Mouse (Mus musculus): ENCODE data around the gene Rfng.

The Rfng gene

DNA sequence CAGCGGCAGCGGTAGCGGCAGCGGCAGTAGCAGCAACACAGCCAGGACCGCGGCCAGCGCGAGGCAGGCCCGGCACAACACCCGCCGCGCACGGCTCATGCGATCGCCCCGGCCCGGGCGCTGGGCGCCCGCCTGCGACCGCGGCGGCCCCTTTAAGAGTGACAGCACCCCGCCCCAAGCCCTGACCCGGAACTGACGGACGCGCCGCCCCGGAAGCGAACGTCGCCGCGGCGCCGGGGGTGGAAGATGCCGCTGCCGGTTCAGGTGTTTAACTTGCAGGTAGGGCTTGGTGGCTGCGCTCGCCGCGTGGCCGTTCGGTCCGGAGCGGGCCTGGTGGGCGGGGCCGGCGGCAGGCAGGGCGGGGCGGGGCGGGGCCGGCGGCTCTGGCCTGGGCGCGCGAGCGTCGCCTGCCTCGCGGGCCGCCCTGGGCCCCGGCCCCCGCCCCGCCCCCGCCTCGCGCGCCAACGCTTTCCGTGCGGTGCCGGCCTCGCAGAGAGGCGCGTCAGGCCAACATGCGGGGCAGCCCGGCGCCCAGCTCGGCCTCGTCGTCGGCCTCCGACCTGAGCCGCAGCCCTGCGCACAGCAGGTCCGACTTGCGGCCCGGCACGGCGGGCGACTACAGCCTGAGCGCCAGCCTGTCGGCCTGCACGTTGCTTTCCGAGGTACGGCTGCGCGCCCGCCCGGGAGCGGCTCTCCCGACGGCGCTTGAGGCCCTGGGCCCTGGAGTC lies at the start of gene Rfng, which contains the start of gene Gps1:
Gene Rfng, minus strand, starts transcription at position 144 of the 728 bp plus-strand sequence.
Gene Gps1, plus strand, starts transcription at position 209 of the 728 bp plus-strand sequence.
- under 1% methylated on average over 104 of the region's 107 CpGs for WGBS

DNA sequence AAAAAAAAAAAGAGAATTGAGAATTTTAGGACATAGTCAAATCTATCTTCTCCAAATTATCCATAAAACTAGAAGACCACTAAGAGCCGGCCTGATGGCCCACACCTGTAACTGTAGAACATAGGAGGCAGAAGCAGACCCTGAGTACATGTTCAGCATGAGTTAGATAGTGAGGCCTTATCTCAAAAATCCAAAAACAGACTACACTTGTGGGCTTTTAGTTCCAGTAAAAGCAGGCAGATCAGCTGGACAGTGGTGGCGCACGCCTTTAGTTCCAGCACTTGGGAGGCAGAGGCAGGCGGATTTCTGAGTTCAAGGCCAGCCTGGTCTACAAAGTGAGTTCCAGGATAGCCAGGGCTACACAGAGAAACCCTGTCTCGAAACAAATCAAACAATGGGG lies 49.0 kb upstream of the Rfng start:
- WGBS: 96% methylated on average over 5 of the region's 5 CpGs

DNA sequence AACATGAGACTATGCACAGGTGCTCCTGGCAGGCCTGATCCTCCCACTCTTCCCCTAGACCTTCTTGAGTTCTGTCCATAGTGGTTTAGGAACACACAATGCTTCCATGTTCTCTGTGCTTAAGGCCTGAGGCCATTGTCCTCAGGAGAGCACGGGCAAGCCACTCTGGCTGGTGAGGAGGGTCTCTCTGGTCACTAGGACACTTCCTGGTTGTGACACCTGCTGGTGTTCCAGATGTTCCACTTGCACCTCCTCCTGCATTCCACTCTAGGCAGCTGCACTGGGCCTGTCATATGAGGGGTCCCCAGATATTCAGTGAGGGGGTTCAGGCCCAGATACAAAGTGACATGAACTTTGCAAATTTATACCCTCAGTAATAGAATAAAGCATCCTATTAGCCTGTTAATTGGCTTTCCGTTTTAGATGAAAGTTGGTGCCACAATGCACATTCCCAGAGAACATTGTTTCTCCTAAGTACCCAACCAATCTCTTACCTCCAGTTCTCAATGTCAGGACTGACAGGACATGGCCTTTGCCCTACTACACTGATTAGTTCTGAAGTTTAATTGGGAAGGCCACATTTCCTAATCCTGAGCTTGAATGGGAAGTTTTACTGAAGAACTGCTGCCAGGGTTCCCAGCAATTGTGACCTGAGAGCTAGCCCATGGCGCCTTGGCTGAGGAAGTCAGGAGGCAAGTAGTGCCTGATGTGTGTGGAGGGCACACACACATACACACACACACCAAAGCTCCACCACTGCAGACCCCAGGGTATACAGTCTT lies 47.8 kb upstream of the Rfng start:
- WGBS: 83% methylated on average over 3 of the region's 3 CpGs

DNA sequence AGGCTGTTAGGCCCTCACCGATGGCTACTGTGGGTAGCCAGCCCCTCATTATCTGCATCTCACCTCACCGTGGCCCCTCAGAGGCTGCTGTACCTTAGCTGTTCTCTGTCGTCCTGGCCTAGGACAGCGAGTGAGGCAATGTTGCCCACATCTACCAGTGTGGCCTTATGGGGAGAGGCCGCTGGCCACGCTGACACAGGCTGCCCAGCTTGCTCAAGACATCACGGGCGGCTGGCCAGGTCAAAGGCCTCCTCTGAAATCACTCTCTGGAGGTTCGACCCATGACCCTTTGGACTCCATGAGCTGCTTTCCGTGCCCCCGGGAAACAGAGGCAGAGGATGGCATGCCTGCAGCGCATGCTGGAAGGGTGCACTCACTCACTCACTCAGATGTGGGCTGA lies 46.7 kb upstream of the Rfng start:
- WGBS: 91% methylated on average over 12 of the region's 12 CpGs

- WGBS: 90% methylated on average over 10 of the region's 10 CpGs
Observed at GRCm38 (mm10) chr11:120829757-120830532, 45.9 kb upstream of the Rfng start.

DNA sequence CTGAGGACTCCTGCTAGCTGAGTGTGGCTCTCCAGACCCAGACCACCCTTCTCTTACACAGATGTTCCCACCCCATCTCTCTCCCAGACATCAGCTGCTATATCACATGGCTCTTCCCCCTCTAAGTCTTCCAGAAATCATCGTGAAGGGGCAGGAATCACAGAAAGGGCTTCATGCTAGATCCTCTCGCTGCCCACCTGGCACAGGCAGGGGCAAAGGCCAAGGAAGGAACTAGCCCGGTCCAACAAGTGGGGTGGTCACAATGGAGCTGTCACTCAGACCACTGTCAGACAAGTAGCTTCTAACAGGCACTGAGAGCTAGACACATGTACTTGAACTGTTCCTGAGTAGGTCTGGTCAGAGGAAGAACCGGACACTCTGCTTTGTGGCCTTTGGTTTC lies 44.4 kb upstream of the Rfng start:
- 78% methylated on average over 4 of the region's 4 CpGs for WGBS

GRCm38 (mm10) chr11:120826016-120826953 lies 42.3 kb upstream of the Rfng start:
- 88% methylated on average over 8 of the region's 8 CpGs for WGBS

DNA sequence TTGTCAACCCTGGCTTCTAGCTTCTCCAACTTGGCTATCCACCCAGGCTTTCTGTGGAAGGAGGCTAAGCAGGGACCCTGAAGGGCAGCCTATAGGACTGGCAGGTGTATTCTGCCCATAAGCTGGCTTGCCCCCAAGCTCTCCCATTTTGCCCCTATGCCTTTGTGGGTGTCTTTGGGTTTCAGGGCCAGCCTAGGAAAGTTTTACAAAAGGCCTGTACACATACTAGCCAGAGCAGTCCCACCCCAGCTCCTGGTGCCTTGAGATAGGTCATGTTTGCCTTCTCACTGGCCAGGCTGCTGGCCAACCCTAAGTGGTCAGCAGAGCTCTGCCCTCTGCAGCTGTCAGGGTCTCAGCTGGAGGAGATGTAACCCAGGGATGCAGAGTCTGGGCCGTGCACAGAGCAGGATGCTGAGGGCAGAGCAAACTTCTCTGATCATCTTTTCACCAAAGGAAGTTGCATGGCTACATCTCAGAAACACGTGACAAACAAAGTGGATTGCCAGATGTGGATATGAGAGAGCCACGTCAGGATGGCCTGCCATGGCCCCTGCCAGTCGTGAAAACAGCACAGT lies 41.4 kb upstream of the Rfng start:
- 39% methylated on average over 4 of the region's 4 CpGs for WGBS

GRCm38 (mm10) chr11:120824787-120825288 lies 40.8 kb upstream of the Rfng start:
- WGBS: 2% methylated on average over 21 of the region's 21 CpGs

DNA sequence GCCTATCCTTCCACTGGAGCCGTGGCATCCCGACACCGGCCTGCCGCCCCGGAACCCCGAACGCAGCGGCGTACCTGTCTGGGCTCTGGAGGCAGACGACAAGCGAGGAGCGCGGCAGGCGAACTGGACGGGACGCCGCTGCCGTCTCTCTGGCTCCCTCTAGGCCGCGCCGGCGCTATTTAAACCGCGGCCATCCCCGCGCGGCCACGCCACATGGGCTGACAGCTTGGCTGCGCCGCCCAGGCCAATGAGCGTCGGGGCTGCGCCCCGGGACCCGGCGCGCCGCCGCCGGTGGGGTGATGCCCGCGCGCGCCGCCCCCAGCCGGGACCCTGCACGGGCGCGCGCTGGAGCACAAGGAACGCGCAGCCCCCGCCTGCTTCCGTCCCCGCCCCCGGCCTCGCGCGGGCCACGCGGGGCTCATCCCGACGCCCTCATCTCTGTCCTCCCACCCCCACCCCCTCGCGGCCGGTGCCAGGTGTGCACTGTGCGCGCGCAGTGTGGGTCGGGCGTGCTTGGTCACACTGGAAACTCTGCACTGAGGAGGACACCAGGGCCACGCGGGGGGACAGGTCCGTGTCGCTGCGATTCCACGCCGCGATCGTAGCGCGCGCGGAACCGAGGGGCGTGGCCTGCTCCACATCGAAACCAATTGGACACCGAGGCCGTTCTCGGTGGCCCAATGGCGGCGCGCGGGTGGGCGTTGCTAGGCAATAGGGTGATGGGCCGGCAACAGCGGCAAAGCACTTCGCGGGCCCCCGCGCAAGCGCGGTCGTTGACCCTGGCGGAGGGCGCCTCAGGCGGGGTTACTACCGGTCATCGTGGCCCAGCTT lies 40.2 kb upstream of the Rfng start, which contains the start of gene Fasn:
Gene Fasn, minus strand, starts transcription at position 592 of the 831 bp plus-strand sequence.
- under 1% methylated on average over 109 of the region's 109 CpGs for WGBS

DNA sequence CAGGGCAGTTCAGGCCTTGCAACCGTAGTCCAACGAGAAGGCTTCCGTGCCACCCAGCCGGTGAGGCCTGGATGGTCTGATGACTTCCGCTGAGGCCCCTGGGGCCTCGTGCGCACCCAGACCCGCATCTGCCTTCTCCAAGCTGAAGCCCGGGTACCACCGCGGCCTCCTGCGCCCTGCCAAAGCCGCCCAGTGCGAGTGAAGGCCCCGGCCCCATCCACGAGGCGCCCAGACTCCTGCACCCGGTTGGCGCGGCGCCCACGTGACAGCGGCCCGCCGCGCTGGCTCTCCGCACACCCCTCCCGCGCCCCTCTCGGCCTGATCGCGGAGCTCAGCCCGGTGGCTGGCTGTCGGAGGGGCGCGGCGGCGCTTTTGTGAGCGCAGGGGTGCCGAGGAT lies 39.5 kb upstream of the Rfng start:
- WGBS: under 1% methylated on average over 40 of the region's 40 CpGs

DNA sequence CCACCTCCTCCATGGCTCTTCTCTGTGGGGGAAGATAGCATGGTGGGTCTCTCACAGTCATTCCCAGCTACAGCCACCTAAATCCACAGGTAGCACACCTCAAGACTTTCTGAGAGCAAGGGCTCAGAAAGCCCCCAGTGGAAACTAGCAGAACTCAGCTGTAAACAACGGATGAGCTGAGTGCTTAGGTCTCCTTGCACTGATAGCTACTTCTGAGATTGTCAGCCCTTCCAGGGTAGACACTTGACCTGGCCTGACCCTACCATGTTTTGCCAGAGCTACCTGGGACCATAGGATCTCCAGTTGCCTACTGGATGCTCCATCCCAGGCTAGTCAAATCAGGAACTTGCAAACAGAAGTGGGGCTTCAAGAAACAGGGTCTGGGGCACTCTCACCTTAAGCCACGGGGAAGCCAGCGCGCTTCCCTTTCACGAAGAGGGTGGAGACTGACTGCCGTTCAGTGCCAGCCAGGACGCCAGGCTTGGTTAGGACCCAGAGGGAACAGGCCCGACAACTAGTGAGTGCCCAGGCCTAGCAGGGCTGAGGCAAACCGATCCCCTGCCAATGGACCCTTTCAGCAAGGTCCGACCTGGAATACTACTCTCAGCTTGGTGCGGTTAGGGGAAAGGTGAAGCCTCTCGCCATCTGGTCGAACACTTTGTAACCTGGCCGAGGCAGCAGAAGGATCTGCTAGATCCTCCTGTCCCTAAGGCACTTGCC lies 39.0 kb upstream of the Rfng start:
- 3% methylated on average over 14 of the region's 14 CpGs for WGBS

DNA sequence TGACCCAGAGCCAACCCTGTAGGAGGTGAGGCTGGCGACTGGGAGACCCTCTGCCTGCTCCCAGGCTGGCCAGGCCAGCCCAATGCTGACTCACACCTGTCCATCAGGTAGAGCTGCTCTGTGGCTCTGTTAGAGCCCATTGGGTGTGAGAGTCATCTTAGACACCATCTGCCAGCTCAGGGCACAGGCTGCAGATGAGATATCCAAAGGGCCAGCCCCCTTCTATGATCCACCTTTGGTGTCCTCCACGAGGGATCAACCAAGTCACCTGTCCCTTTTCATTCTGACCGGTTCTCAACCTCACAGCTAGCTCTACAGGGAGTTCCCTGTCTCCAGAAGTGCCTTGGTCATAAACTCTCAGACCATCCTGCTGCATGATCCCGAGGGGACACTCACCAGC lies 38.3 kb upstream of the Rfng start:
- WGBS: 51% methylated on average over 4 of the region's 4 CpGs

- 61% methylated on average over 14 of the region's 14 CpGs for WGBS
Observed at GRCm38 (mm10) chr11:120821076-120821922, 37.3 kb upstream of the Rfng start.

DNA sequence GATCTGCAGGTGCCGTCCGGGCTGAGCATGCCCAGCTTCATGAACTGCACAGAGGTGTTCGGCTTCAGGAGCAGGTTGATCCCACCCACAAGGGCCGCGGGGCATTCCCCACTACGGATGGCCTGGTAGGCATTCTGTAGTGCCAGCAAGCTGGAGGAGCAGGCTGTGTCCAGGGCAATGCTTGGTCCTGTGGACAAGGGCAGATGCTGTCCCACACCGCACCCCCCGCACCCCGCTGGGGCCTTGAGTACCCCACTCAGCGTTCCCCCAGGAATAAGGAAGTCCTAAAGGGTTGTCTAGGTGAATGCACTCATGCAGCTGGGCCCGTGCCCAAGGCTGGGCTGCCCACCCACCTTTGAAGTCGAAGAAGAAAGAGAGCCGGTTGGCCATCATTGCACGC lies 36.5 kb upstream of the Rfng start:
- WGBS: 64% methylated on average over 14 of the region's 14 CpGs

DNA sequence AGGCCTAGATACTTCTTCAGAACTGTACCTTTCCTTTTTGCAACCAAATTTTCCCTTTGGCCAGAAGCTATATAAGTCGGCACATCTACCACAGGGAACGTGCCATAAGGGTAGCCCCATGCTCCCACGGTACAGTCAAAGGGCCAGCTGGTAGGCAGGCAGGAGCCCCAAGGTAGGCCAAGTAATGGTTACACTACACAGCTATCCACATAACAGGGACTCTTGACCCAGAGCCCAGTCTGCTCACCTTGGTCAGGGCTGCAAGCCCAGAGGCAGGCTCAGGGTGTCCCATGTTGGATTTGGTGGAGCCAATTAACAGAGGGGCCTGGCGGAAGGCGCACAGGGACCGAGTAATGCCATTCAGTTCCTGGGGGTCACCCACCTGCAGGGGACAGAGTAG lies 35.5 kb upstream of the Rfng start:
- WGBS: 90% methylated on average over 6 of the region's 6 CpGs

DNA sequence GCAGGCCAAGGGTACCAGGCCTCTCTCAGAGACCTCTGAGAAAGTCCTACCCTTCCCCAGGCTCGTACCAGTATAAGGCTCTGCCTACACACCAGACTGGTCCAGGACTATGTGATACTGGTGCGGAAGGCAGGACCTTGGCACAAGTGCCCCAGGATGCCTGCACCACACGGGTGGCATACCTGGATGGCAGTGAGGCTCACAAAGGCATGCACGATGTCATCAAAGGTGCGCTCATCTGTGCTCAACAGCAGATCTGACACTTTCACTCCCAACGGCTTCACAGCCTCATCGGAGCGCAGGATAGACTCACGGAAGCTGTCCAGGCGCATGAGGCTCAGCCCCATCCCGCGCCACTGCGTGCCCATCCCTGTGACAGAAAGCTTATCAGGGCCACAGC lies 34.2 kb upstream of the Rfng start:
- 95% methylated on average over 13 of the region's 13 CpGs for WGBS

GRCm38 (mm10) chr11:120817358-120817757 lies 33.4 kb upstream of the Rfng start:
- 96% methylated on average over 6 of the region's 6 CpGs for WGBS

Measured in cerebral cortex, adult 2 months (tissue).